Mouse (Mus musculus) neural tube, embryonic 12.5 days (tissue): ENCODE data around the gene Aoc2. TPM values are rescaled to one million over a fixed set of nuclear protein-coding genes. Genes with fewer than 3 reads are reported as not detected.

ENCODE experiments used
- ATAC-seq: fragments of 200-750 bp; cut with Nextera tagmentation; 2 replicates; pipeline ENCODE4 v1.8.0; 2017; ENCODE audit warnings: low read depth, mild to moderate bottlenecking, moderate TSS enrichment, moderate library complexity; ENCODE audit not compliant: low FRiP score
- H3K27ac ChIP-seq: fragments of 300-500 bp; sonication (generic); 2 replicates; pipeline ENCODE4 v1.5.1; 2016
- H3K27me3 ChIP-seq: fragments of 300-500 bp; sonication (generic); replicated peaks from 2 replicates; pipeline ENCODE4 v1.6.1; 2016; ENCODE audit warnings: mild to moderate bottlenecking
- H3K36me3 ChIP-seq: fragments of 300-500 bp; sonication (generic); 2 replicates; pipeline ENCODE4 v1.6.1; 2016; ENCODE audit warnings: mild to moderate bottlenecking
- H3K4me1 ChIP-seq: fragments of 300-500 bp; sonication (generic); 2 replicates; pipeline ENCODE4 v1.6.1; 2016
- H3K4me2 ChIP-seq: fragments of 300-500 bp; sonication (generic); replicated peaks from 2 replicates; pipeline ENCODE4 v1.6.1; 2016; ENCODE audit warnings: mild to moderate bottlenecking
- H3K4me3 ChIP-seq: fragments of 300-500 bp; sonication (generic); 2 replicates; pipeline ENCODE4 v1.5.1; 2016
- H3K9ac ChIP-seq: fragments of 300-500 bp; sonication (generic); 2 replicates; pipeline ENCODE4 v1.6.1; 2016; ENCODE audit warnings: mild to moderate bottlenecking
- H3K9me3 ChIP-seq: fragments of 300-500 bp; sonication (generic); 2 replicates; pipeline ENCODE4 v1.6.1; 2016; ENCODE audit warnings: mild to moderate bottlenecking
- WGBS: fragments of 180-500 bp; shearing (Covaris S2); methylation state at CpG from one replicate; pipeline ENCODE4 v1.1.7; 2016; 5-methylcytosine and 5-hydroxymethylcytosine counted together
- polyA plus RNA-seq: library from polyadenylated mRNA; unstranded; fragments of >200 nt; fragmentation: Nextera tagmentation; extraction: Ambion mirVana; gene quantifications from 2 replicates; pipeline ENCODE4 v1.2.1, GENCODE M21; 2016

The Aoc2 gene
- polyA plus RNA-seq, 1 experiment from 2014 or later: 3.0 TPM

DNA sequence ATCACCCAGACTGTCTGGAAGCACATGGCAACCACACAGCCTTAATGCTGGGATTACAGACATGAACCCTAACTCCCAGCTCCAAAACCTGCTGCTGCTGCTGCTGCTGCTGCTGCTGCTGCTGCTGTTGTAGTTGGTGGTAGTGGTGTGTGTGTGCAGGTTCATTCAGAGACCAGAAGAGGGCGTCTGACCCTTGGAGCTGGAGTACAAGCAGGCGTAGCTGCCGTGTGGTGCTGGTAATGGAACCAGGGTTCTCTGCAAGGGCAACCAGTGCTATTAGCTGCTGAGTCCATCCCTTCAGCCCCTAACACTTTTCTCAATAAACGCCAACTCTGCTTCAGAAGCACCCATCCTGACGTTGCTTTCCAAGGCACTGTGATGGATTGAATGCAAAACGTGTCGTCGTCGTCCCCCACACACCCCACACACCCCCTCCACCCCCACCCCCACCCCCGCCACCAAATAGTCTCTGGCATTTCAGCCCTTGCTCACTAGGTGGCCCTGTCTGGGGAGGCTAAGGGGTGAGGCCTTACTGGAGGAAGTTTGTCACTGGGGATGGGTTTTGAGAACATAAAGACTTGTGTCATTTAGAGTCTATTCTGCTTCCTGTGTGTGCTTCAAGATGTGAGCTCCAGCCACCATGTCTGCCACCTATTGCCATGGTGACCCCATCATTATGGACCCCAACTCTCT lies 22.4 kb downstream of the Aoc2 start:
- Histone ChIP-seq H3K9me3 (no peaks in the 10 kb centered on the region), H3K4me2 (no peak overlapping the region), H3K36me3 (no peaks in the 10 kb centered on the region), H3K4me3 (no peak overlapping the region), H3K4me1 (no peaks in the 10 kb centered on the region), H3K9ac (no peak overlapping the region), H3K27ac (no peak overlapping the region), H3K27me3 (no peaks in the 10 kb centered on the region)
- ATAC-seq: no peak
- WGBS: 71% methylated on average over 10 of the region's 10 CpGs

DNA sequence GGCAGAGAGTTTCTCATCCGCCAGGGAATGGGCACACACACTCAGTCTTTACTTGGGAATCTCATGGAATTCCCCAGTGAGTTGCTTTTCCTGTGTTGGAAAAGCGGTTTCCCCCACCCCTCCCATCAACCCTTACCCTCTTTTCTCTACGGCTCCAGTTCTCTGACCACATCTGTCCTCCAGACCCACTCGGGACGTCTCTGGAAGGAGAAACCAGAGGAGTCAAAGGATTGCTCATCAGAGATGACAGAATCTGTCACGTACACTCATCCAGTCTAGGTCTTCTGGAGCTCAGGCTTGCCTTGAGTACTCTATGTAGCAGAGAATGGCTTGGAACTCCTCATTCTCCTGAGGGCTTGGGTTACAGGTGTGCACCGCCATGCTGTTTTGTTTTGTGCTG lies 23.9 kb downstream of the Aoc2 start:
- no peak overlapping the region for H3K4me2 ChIP-seq
- no peaks in the 10 kb centered on the region for H3K36me3 ChIP-seq
- no peak overlapping the region for H3K9ac ChIP-seq
- H3K27ac ChIP-seq: no peak overlapping the region
- ATAC-seq: no peak
- 79% methylated on average over 7 of the region's 7 CpGs for WGBS
- H3K4me3 ChIP-seq: no peak overlapping the region
- no peaks in the 10 kb centered on the region for H3K27me3 ChIP-seq
- H3K9me3 ChIP-seq: no peaks in the 10 kb centered on the region
- H3K4me1 ChIP-seq: no peaks in the 10 kb centered on the region

DNA sequence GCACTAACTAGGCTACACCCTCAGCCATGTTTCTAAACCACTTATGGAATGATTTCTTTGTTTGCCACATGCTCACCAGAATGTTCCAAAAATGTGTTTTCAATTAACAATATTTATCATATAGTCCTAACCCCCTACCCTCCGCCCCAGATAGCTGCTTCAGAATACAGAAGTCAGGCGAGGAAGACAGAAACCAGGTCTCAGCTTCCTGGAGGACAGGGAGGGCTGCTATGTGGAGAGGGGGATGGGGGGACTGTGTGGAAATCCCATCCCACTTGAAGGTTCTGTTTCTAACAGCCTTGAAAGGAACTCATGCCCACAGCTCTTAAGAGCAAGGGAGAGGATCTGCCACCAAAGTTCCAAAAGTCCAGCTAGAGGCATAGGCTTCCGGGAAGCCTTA lies 24.4 kb downstream of the Aoc2 start:
- H3K27me3 ChIP-seq: no peaks in the 10 kb centered on the region
- H3K9me3 ChIP-seq: no peaks in the 10 kb centered on the region
- H3K36me3 ChIP-seq: no peaks in the 10 kb centered on the region
- ATAC-seq: no peak
- H3K4me2 ChIP-seq: no peak overlapping the region
- no peaks in the 10 kb centered on the region for H3K4me1 ChIP-seq
- no peak overlapping the region for H3K4me3 ChIP-seq
- H3K27ac ChIP-seq: no peak overlapping the region
- 81% methylated on average over 3 of the region's 3 CpGs for WGBS
- no peak overlapping the region for H3K9ac ChIP-seq

DNA sequence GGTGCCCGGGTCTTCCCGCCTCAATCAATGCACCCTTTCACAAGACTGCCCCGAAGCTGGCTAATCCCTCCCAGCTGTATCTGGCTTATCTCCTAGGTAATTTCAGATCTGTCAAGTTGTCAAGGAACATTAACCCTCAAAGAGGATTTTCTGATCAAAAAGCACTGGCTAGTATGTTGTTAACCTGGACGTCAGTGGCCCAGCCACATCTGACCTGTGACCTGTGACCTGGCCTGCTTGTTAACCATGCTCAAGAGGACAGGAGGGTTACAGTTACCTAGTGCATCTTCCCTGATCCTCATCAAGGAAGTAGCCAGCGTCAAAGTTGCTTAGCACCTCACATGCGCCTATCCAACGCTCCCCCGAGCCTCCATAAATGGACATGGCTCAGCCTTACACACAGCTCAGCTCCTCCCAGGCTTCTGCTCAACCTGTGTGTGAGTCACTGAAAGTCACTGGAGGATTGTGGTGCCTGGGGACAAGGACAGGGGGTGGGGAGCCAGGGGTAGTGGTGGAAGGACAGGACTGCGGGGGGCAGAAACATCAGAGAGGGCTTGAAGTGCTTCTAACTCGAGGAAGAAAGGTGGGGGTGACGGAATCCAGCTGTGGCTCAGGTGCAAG lies 26.3 kb downstream of the Aoc2 start:
- Histone ChIP-seq H3K9ac (no peak overlapping the region), H3K4me2 (no peak overlapping the region), H3K27me3 (no peaks in the 10 kb centered on the region), H3K9me3 (no peaks in the 10 kb centered on the region), H3K36me3 (no peaks in the 10 kb centered on the region), H3K4me3 (no peak overlapping the region), H3K4me1 (no peaks in the 10 kb centered on the region), H3K27ac (no peak overlapping the region)
- no peak for ATAC-seq
- WGBS: 74% methylated on average over 11 of the region's 11 CpGs

DNA sequence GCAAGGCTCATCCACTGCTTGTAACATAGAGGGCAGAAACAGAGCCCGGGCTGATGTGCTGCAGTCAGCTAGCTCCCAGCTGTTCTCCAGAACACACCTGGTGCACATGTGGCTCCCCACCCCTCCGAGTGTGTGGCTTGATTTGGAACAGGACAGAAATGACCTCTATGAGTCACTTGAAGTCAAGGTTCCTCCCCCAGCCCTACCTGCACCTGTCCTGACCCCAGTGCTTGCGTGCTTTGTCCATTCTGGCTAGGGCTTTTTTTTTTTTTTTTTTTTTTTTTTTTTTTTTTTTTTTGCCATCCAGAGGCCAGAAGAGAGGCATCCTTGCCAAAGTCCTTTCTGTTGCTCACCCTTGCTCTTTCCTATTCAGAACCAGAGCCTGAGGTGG lies 26.9 kb downstream of the Aoc2 start:
- WGBS: 79% methylated on average over 3 of the region's 3 CpGs
- Histone ChIP-seq H3K27me3 (no peaks in the 10 kb centered on the region), H3K36me3 (no peaks in the 10 kb centered on the region), H3K4me3 (no peak overlapping the region), H3K27ac (no peak overlapping the region), H3K4me1 (no peaks in the 10 kb centered on the region), H3K9ac (no peak overlapping the region), H3K9me3 (no peaks in the 10 kb centered on the region), H3K4me2 (no peak overlapping the region)
- ATAC-seq: no peak

DNA sequence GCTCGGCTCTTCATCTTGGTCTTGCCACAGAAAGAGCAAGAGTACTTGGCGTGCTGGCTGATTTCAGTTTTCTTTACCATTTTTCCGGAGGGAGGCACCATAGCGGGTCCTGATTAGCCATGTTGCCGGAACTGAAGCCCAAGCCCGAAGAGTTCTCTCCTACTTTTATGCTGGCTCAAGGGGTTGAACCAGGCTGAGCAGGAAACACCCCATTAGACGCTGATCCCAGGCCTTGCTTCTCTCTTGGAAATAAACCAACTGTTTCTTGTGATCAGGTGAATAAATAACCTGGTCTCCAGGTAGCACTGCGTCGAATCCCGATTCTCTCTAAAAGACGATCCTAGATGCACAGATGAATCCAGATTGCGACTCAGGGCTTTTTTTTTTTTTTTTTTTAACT lies 28.6 kb downstream of the Aoc2 start:
- Histone ChIP-seq H3K36me3 (no peaks in the 10 kb centered on the region), H3K4me1 (no peaks in the 10 kb centered on the region), H3K4me3 (no peak overlapping the region), H3K9me3 (no peaks in the 10 kb centered on the region), H3K27me3 (no peaks in the 10 kb centered on the region), H3K4me2 (no peak overlapping the region), H3K9ac (no peak overlapping the region), H3K27ac (no peak overlapping the region)
- no peak for ATAC-seq
- 91% methylated on average over 12 of the region's 12 CpGs for WGBS

DNA sequence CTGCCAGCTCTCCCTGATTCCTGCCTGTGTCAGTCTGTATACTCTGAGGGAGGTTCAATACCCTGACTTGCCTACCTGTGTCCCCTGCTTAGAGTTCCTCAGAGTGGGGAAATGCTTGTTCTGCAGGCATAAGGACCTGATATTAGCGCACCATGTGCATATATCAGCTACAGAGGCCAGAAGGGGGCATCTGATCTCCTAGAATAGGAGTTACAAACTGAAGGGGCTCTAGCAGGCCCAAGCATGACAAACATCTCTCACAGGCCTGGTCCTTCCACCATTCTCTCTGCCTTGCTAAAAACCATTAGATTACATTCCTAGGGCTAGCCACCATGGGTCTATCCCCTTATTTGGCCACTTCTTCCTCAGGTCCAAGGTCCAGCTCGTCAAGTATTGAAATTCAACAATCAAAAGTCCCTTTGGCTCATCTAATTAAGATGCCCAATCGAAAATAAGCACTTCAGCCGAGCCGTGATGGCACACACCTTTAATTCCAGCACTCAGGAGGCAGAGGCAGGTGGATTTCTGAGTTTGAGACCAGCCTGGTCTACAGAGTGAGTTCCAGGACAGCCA lies 29.7 kb downstream of the Aoc2 start:
- no peaks in the 10 kb centered on the region for H3K4me1 ChIP-seq
- no peak for ATAC-seq
- no peak overlapping the region for H3K4me3 ChIP-seq
- no peaks in the 10 kb centered on the region for H3K27me3 ChIP-seq
- H3K4me2 ChIP-seq: no peak overlapping the region
- H3K9ac ChIP-seq: no peak overlapping the region
- no peaks in the 10 kb centered on the region for H3K36me3 ChIP-seq
- no peaks in the 10 kb centered on the region for H3K9me3 ChIP-seq
- 83% methylated on average over 5 of the region's 5 CpGs for WGBS
- no peak overlapping the region for H3K27ac ChIP-seq

DNA sequence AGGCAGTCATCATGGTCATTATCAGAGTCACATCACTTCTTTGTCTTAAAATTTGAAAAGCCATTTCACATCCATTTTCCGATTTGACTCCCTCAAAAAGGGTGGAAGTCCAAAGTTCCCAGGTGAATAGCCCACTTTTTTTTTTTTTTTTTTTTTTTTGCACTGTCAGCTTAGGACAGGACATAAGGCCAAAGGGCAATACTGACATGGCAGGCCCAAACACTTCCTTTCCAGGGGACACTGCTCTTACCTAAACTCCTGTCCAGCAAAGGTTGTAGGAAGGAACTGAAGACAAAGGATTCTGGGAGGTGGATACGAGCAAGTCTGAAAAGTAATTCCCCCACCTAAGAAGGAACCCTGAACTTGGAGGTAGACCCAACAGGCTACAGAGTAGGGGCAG lies 31.1 kb downstream of the Aoc2 start:
- WGBS: 93% methylated on average over 2 of the region's 2 CpGs
- Histone ChIP-seq H3K9me3 (no peaks in the 10 kb centered on the region), H3K27me3 (no peaks in the 10 kb centered on the region), H3K4me3 (no peak overlapping the region), H3K4me1 (no peaks in the 10 kb centered on the region), H3K36me3 (no peaks in the 10 kb centered on the region), H3K4me2 (no peak overlapping the region), H3K27ac (no peak overlapping the region), H3K9ac (no peak overlapping the region)
- ATAC-seq: no peak

DNA sequence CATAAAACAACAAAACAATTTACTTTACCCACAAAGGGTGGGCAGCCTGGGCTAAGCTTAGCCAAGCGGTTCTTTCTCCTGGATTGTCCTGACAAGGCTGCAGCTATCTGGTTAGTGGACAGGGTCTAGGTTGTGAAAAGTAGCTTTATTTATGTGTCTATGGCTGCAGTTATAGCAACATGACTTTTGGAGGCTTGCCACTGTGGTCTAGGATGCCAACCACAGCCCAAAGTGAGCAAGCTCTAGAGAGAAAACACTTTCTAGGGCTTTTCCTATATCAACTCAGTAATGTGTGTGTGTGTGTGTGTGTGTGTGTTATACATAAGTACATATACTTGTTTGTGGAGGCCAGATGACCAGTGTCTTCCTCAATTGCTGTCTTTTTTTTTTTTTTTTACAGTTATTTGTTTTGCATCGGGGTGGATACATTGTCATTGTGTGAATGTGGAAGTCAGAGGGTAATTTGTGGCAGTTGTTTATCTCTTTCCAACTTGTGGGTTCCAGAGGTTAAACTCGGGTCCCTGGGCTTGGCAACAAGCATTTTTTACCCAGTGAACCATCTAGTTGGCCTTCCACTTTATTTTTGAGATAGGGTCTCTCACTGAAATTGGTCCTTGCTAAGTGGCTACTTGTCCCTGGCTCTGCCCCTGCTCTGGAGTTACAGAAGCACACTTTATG lies 32.8 kb downstream of the Aoc2 start:
- Histone ChIP-seq H3K36me3 (no peaks in the 10 kb centered on the region), H3K27ac (no peak overlapping the region), H3K9me3 (no peaks in the 10 kb centered on the region), H3K27me3 (no peaks in the 10 kb centered on the region), H3K4me2 (no peak overlapping the region), H3K9ac (no peak overlapping the region), H3K4me1 (no peaks in the 10 kb centered on the region), H3K4me3 (no peak overlapping the region)
- no peak for ATAC-seq
- 86% methylated on average over 3 of the region's 3 CpGs for WGBS

DNA sequence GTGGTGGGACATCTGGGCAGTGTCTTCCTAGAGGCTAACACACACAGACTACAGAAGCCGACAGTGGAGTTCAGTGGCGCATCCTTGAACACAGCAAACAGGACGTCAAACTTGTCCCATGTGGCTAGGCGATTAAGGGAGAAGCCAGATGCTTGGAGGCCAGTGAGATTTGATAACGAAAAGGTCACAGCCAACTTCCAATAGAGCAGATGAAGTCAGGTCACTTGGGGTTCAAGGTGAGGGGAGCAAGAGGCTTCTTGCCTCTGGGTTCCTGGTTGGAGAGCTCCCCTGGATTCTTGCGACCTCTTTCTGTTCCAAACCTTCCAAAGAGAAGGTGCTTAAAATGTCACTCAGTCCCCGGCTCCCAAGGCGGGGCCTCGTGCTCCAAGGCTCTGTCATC lies 34.9 kb downstream of the Aoc2 start:
- WGBS: 71% methylated on average over 9 of the region's 9 CpGs
- Histone ChIP-seq H3K9me3 (no peaks in the 10 kb centered on the region), H3K27ac (no peak overlapping the region), H3K4me1 (no peaks in the 10 kb centered on the region), H3K4me2 (no peak overlapping the region), H3K36me3 (no peaks in the 10 kb centered on the region), H3K9ac (no peak overlapping the region), H3K4me3 (no peak overlapping the region), H3K27me3 (no peaks in the 10 kb centered on the region)
- ATAC-seq: no peak

DNA sequence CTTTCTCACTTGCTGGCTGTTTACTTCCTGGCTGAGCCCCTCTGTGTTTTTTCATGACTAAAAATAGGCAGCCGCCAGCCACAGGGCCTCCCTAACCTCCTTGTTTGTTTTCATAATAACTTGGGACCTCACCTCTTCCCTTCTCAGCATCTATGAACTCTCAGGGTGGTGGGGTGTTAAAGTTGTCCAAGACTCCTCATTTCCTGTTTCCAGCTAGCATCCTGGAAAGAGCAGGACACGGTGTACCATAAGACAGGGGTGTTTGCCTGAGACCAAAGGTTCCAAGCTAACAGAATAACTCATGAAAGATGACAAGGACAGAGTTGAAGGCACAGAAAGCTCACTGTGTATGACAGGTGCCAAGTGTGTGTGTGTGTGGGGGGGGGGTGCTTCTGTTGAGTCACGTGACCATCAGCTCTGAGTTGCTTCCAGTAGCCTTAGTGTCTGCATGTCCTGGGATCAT lies 35.8 kb downstream of the Aoc2 start:
- ATAC-seq: no peak
- 65% methylated on average over 3 of the region's 3 CpGs for WGBS
- Histone ChIP-seq H3K4me3 (no peak overlapping the region), H3K27ac (no peak overlapping the region), H3K9me3 (no peaks in the 10 kb centered on the region), H3K9ac (no peak overlapping the region), H3K36me3 (no peaks in the 10 kb centered on the region), H3K4me2 (no peak overlapping the region), H3K27me3 (no peaks in the 10 kb centered on the region), H3K4me1 (no peaks in the 10 kb centered on the region)

DNA sequence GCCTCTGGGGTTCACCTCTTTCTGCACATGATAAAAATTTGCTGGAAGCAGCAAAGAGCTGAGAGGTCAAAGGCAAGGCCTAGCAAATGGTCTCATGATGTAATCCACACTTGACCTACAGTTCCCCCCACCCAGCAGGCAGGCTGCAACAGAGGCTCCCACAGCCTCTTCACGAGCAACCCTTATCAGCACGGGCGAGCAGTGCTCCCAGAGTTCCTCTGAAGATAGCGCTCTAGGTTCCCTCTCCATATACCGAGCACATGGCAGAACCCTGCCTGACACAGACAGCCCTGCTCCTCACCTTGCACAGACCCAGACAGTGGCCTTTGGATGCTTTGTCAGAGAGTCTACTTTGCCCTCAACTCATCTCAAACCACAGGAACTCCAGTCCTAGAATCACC lies 39.7 kb downstream of the Aoc2 start:
- Histone ChIP-seq H3K4me1 (no peaks in the 10 kb centered on the region), H3K4me3 (no peak overlapping the region), H3K36me3 (no peaks in the 10 kb centered on the region), H3K27ac (no peak overlapping the region), H3K9ac (no peak overlapping the region), H3K9me3 (no peaks in the 10 kb centered on the region), H3K27me3 (no peaks in the 10 kb centered on the region), H3K4me2 (no peak overlapping the region)
- WGBS: 88% methylated on average over 5 of the region's 5 CpGs
- no peak for ATAC-seq
